8 mouse cellular contexts compared by ENCODE assay signal in the genomic region with DNA sequence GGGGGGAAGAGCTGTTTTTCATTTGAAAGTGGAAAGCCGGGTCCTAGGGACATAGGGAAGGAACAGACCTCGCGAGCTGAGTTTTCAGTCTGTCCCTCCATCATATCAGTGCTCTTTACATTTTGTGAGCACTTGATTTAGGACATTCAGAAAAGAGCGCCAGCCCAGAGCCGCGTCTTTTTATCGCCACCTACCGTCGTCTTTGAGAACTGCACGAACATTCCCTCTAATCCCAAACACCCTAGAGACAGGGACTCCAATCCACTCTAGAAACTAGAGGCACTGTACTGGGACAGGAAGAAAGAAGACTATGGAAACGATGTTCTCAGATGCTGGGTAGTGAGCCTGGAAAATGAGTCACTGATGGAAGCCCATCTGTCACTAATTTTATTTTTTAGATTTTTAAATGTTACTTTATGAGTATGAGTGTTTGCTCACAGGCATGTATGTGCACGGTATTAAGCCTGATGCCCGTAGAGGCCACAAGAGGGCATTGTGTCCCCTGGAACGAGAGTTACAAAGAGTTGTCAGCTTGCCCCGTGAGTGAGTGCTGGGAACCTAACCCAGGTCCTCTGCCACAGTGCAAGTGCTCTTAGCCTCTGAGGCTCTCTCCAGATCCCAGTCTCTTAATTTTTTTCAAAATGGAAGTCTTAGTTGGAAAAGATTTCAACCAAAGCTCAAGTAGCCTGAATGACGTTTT. TPM values are rescaled to one million over a fixed set of nuclear protein-coding genes. Genes with fewer than 3 reads are reported as not detected.
A peak's percentile ranks its signal among the peaks of the same experiment; 100 is the strongest.
DNase-seq lines count a peak whose midpoint lies in the region; ATAC-seq lines count a peak whose summit lies in the region.

No protein-coding gene starts in this region.

- intact Hi-C loops in heart, postnatal 36 days (cut with DNase I), result loop anchor here (1.0 to 5.0 kb wide), 6 partner anchors 94 to 446 kb away; partner anchors contain the start of gene Flt3

- no peaks in the 10 kb centered on the region for H3K36me3 ChIP-seq in intestine, embryonic 14.5 days (ENCODE audit: control insufficient read depth, insufficient read depth, low read length)
- no peaks in the 10 kb centered on the region for H3K36me3 ChIP-seq in intestine, embryonic 16.5 days (ENCODE audit: control insufficient read depth, insufficient read depth, low read length)
- no peaks in the 10 kb centered on the region for H3K36me3 ChIP-seq in forebrain, embryonic 14.5 days (ENCODE audit: control insufficient read depth, insufficient read depth, low read length)

- 25% methylated on average over 16 of the region's 16 CpGs for WGBS in intestine, embryonic 14.5 days
- 24% methylated on average over 16 of the region's 16 CpGs for WGBS in intestine, embryonic 16.5 days
- WGBS in forebrain, embryonic 14.5 days, result 23% methylated on average over 16 of the region's 16 CpGs

- ATAC-seq in intestine, embryonic 14.5 days (replicated peaks; ENCODE audit: low FRiP score, low TSS enrichment, low read depth), result 0 out of 2 replicates have a peak, but pooled peaks have one; percentile 43
- no peak for ATAC-seq in intestine, embryonic 16.5 days
- ATAC-seq in forebrain, embryonic 14.5 days, result peak; percentile 46
- ATAC-seq in megakaryocyte-erythroid progenitor cell, adult 5-6 weeks (replicated peaks; ENCODE audit: low FRiP score, low TSS enrichment, poor library complexity, severe bottlenecking), result peak; percentile 66

- H3K4me2 ChIP-seq in intestine, embryonic 14.5 days (ENCODE audit: low read length), result peak overlapping the region; percentile 28; the same call in 1 of the 2 replicates
- no peak overlapping the region for H3K4me2 ChIP-seq in intestine, embryonic 16.5 days (ENCODE audit: low read depth, low read length)
- H3K4me2 ChIP-seq in forebrain, embryonic 14.5 days (ENCODE audit: low read length), result 0 out of 2 replicates have a peak overlapping the region, but pooled peaks have one; percentile 14

- peaks cover 3% of the 10 kb centered on the region; the same call in 1 of the 2 replicates for H3K4me1 ChIP-seq in intestine, embryonic 14.5 days (replicated peaks; ENCODE audit: control insufficient read depth, insufficient read depth, low read length)
- H3K4me1 ChIP-seq in intestine, embryonic 16.5 days (ENCODE audit: control insufficient read depth, insufficient read depth, low read length), result 0 out of 2 replicates have a peak, but pooled peaks cover 4% of the 10 kb centered on the region
- H3K4me1 ChIP-seq in forebrain, embryonic 14.5 days (ENCODE audit: control insufficient read depth, insufficient read depth, low read length), result no peaks in the 10 kb centered on the region; the same call in 1 of the 2 replicates

- peak; percentile 94 for DNase-seq in intestine, embryonic 14.5 days (ENCODE audit: low spot score)
- DNase-seq in c-Kit-positive CD71-positive TER-119-positive erythroid progenitor cells, embryonic 14.5 days (ENCODE audit: low spot score), result peak; percentile 47
- DNase-seq in forebrain, embryonic 14.5 days (ENCODE audit: low spot score), result peak; percentile 79
- DNase-seq in heart, postnatal 36 days, result peak; percentile 80
- DNase-seq in layer of hippocampus, postnatal 10 days (ENCODE audit: low spot score in 2 of 2), result peak; percentile 72 to 77
- peak; percentile 27 to 46 for DNase-seq in right cerebral cortex, postnatal 36 days (ENCODE audit: low spot score in 2 of 2)

- H3K9me3 ChIP-seq in intestine, embryonic 14.5 days (ENCODE audit: control insufficient read depth, low read length), result no peaks in the 10 kb centered on the region
- no peaks in the 10 kb centered on the region for H3K9me3 ChIP-seq in intestine, embryonic 16.5 days (ENCODE audit: control insufficient read depth, low read length)
- no peaks in the 10 kb centered on the region for H3K9me3 ChIP-seq in forebrain, embryonic 14.5 days (replicated peaks; ENCODE audit: control insufficient read depth, low read length)

- no peaks in the 10 kb centered on the region for H3K27me3 ChIP-seq in intestine, embryonic 14.5 days (replicated peaks; ENCODE audit: control insufficient read depth, insufficient read depth, low read length)
- H3K27me3 ChIP-seq in intestine, embryonic 16.5 days (replicated peaks; ENCODE audit: control insufficient read depth, insufficient read depth, low read length), result no peaks in the 10 kb centered on the region; the same call in 1 of the 2 replicates
- no peaks in the 10 kb centered on the region for H3K27me3 ChIP-seq in forebrain, embryonic 14.5 days (replicated peaks; ENCODE audit: control insufficient read depth, insufficient read depth, low read length)

- H3K4me3 ChIP-seq in intestine, embryonic 14.5 days (ENCODE audit: low read depth, low read length), result no peak overlapping the region
- H3K4me3 ChIP-seq in intestine, embryonic 16.5 days (ENCODE audit: low read length), result no peak overlapping the region
- H3K4me3 ChIP-seq in forebrain, embryonic 14.5 days (ENCODE audit: low read depth, low read length), result no peak overlapping the region

- no peak overlapping the region for H3K9ac ChIP-seq in intestine, embryonic 14.5 days (ENCODE audit: low read length)
- H3K9ac ChIP-seq in intestine, embryonic 16.5 days (ENCODE audit: low read depth, low read length), result no peak overlapping the region
- H3K9ac ChIP-seq in forebrain, embryonic 14.5 days (ENCODE audit: low read length), result no peak overlapping the region; the same call in 1 of the 2 replicates

- H3K27ac ChIP-seq in intestine, embryonic 14.5 days (ENCODE audit: low read depth), result no peak overlapping the region
- no peak overlapping the region for H3K27ac ChIP-seq in intestine, embryonic 16.5 days (ENCODE audit: low read length)
- H3K27ac ChIP-seq in forebrain, embryonic 14.5 days (ENCODE audit: low read depth, low read length), result no peak overlapping the region

RNA-seq across cellular contexts. Expression of gene Pomp, which starts 11.9 kb away (rescaled TPM):
- polyA plus RNA-seq in intestine, embryonic 14.5 days (2014; fragmentation: Nextera tagmentation; extraction: Ambion mirVana), result 418 and 439 TPM in 2 replicates
- 394 and 410 TPM in 2 replicates for polyA plus RNA-seq in intestine, embryonic 16.5 days (2015; fragmentation: Nextera tagmentation; extraction: Ambion mirVana)
- polyA plus RNA-seq in forebrain, embryonic 14.5 days (2014; fragmentation: Nextera tagmentation; extraction: Ambion mirVana), result 513 and 580 TPM in 2 replicates
- 100 to 1,000 TPM; 132 to 140 TPM for total RNA-seq in heart, postnatal 36 days (2021)
- 100 to 1,000 TPM; 151 to 173 TPM for total RNA-seq in layer of hippocampus, postnatal 10 days (2021)
- total RNA-seq in megakaryocyte-erythroid progenitor cell, adult 5-6 weeks (2014; fragmentation: Nextera tagmentation), result 142 and 148 TPM in 2 replicates
- total RNA-seq in megakaryocyte-erythroid progenitor cell, adult 5-6 weeks (2017), result 204 and 300 TPM in 2 replicates

RNA-seq across cellular contexts. Expression of gene Slc46a3, which starts 46.3 kb away (rescaled TPM):
- polyA plus RNA-seq in intestine, embryonic 14.5 days (2014; fragmentation: Nextera tagmentation; extraction: Ambion mirVana), result 2.9 and 3.4 TPM in 2 replicates
- polyA plus RNA-seq in intestine, embryonic 16.5 days (2015; fragmentation: Nextera tagmentation; extraction: Ambion mirVana), result 21.4 and 39.8 TPM in 2 replicates
- polyA plus RNA-seq in forebrain, embryonic 14.5 days (2014; fragmentation: Nextera tagmentation; extraction: Ambion mirVana), result 4.0 and 5.9 TPM in 2 replicates
- total RNA-seq in heart, postnatal 36 days (2021), result 10 to 100 TPM; 14.5 to 18.0 TPM
- 1 to 10 TPM; 6.6 to 6.8 TPM for total RNA-seq in layer of hippocampus, postnatal 10 days (2021)
- total RNA-seq in megakaryocyte-erythroid progenitor cell, adult 5-6 weeks (2014; fragmentation: Nextera tagmentation), result 23.9 and 24.2 TPM in 2 replicates
- 13.8 and 16.7 TPM in 2 replicates for total RNA-seq in megakaryocyte-erythroid progenitor cell, adult 5-6 weeks (2017)

Comparison
In these comparisons a context has a peak if more than half of its experiments do, and no peak if none do; other contexts are left out.
1. DNase-seq: peak in every context shown above with its lines; median percentile 94 in intestine, embryonic 14.5 days; 80 in heart, postnatal 36 days; 79 in forebrain, embryonic 14.5 days; 74 in layer of hippocampus, postnatal 10 days; 47 in c-Kit-positive CD71-positive TER-119-positive erythroid progenitor cells, embryonic 14.5 days; 36 in right cerebral cortex, postnatal 36 days.